Mouse (Mus musculus): Measurements from ENCODE around the gene Txn2. TPM values are rescaled to one million over a fixed set of nuclear protein-coding genes. Genes with fewer than 3 reads are reported as not detected.
"Not testable (repeated sequence)": the region's sequence is repeated elsewhere in the genome, so short reads cannot be mapped to it uniquely, and the experiment has no call there.

Txn2 gene
- polyA plus RNA-seq, 1 experiment from 2014 or later = 294 TPM

DNA sequence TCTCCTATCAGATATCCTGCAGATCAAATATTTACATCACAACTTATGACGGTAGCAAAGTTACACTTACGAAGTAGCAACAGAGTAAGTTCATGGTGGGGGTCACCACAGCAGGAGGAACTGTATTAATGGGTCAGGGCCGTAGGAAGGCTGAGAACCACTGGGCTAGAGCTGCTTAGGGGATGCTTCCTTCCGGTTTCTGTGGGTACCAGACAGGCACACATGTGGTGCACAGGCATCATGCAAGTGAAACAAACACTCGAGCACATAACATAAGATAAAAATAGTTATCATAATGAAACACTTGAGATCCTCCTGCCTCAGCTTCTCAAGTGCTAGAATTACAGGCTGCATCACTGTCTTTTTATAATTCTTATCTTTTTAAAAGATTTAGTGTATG lies 48.1 kb downstream of the Txn2 start:
- Histone ChIP-seq H3K9me3 (no peaks in the 10 kb centered on the region), H3K4me3 (no peak overlapping the region), H3K27ac (no peak overlapping the region), H3K4me1 (replicated peaks) (peaks cover 23% of the 10 kb centered on the region), H3K27me3 (ENCODE audit: insufficient read depth, poor library complexity, severe bottlenecking) (no peaks in the 10 kb centered on the region), H3K36me3 (no peaks in the 10 kb centered on the region)
- WGBS = 85% methylated on average over 5 of the region's 5 CpGs
- no peak for DNase-seq (ENCODE audit: low spot score)

DNA sequence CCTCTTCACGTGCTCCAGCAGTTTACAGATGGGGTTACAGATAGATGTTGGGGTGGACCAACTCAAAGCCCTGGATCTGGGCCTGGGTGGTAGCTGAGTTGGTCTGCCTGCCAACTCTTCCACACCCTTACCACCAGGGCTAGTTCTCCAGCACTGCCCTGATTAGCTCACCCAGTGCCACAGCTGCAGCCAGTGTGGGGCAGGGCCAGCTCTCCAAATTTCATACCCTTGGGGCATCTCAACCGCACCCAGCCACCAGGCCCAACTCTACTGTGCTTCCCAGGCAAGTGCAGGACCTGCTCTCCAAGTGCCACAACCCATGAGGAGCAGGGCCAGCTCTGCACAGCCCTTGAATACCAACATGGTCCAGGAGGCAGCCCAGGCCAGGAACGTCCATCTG lies 49.0 kb downstream of the Txn2 start:
- WGBS = 93% methylated on average over 3 of the region's 3 CpGs
- no peak for DNase-seq (ENCODE audit: low spot score)
- H3K36me3 ChIP-seq = no peaks in the 10 kb centered on the region
- H3K4me3 ChIP-seq = no peak overlapping the region
- H3K9me3 ChIP-seq = no peaks in the 10 kb centered on the region
- no peaks in the 10 kb centered on the region for H3K27me3 ChIP-seq (ENCODE audit: insufficient read depth, poor library complexity, severe bottlenecking)
- peaks cover 23% of the 10 kb centered on the region for H3K4me1 ChIP-seq (replicated peaks)
- no peak overlapping the region for H3K27ac ChIP-seq

DNA sequence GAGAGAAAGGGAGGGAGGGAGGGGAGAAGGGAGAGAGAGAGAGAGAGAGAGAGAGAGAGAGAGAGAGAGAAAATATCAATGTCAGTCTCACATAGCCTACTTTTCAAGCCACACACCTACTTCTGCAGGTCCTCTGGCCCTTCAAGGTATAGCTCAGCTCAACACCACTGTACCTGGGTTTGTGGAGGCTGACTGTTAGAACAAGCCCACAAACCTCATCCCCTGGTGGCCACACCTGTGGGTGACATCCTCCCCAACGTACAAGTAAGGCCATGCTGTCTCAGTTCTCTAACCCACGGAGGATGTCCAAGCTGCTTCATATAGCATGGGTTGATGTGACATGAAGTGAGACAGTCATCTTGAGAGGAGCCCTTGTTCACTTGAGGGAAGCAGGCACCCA lies 51.6 kb downstream of the Txn2 start:
- Histone ChIP-seq H3K36me3 (no peaks in the 10 kb centered on the region), H3K4me1 (replicated peaks) (peaks cover 14% of the 10 kb centered on the region), H3K4me3 (no peak overlapping the region), H3K27me3 (ENCODE audit: insufficient read depth, poor library complexity, severe bottlenecking) (no peaks in the 10 kb centered on the region), H3K9me3 (no peaks in the 10 kb centered on the region), H3K27ac (no peak overlapping the region)
- 74% methylated on average over 2 of the region's 2 CpGs for WGBS
- no peak for DNase-seq (ENCODE audit: low spot score)

DNA sequence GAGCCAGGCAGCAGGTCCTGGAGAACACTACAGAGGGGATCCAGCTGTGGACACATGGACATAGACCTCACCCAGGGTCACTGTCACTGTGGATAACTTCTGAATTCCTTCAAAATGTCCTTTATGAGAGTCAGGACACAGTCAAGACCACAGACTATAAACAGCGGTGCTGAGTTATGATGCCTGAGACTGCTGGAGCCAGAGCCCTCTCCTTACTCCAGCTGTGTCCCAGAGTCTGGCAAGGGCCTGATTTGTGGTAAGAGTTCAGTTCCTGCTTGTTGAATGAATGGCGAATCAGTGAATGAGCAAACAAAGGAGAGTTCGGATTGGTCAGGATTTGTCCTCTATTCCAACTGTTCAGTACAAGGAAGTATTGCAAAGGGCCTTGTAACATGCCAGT lies 52.1 kb downstream of the Txn2 start:
- peaks cover 10% of the 10 kb centered on the region for H3K4me1 ChIP-seq (replicated peaks)
- no peaks in the 10 kb centered on the region for H3K36me3 ChIP-seq
- no peaks in the 10 kb centered on the region for H3K9me3 ChIP-seq
- WGBS = 86% methylated on average over 3 of the region's 3 CpGs
- DNase-seq (ENCODE audit: low spot score) = no peak
- H3K27ac ChIP-seq = no peak overlapping the region
- no peak overlapping the region for H3K4me3 ChIP-seq
- H3K27me3 ChIP-seq (ENCODE audit: insufficient read depth, poor library complexity, severe bottlenecking) = no peaks in the 10 kb centered on the region

DNA sequence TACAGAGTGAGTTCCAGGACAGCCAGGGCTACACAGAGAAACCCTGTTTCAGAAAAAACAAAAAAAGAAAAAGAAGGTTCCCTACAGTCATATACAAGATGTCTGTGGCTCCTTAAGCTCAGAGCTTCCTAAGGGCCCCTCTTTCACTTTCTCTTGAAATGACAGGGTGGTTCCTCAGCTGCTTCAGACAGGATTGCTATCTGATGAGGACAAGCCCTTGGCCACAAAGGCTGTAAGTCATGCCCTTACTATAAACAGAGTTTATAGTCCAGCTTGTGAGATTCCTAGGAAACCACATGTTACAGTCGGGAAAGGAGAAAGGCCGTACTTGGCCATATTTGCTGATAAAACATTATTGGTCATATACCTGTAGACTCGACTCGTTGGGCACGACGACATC lies 52.9 kb downstream of the Txn2 start:
- Histone ChIP-seq H3K9me3 (no peaks in the 10 kb centered on the region), H3K27ac (no peak overlapping the region), H3K4me3 (no peak overlapping the region), H3K27me3 (ENCODE audit: insufficient read depth, poor library complexity, severe bottlenecking) (no peaks in the 10 kb centered on the region), H3K4me1 (replicated peaks) (peaks cover 10% of the 10 kb centered on the region), H3K36me3 (no peaks in the 10 kb centered on the region)
- WGBS = 95% methylated on average over 6 of the region's 6 CpGs
- DNase-seq (ENCODE audit: low spot score) = no peak

DNA sequence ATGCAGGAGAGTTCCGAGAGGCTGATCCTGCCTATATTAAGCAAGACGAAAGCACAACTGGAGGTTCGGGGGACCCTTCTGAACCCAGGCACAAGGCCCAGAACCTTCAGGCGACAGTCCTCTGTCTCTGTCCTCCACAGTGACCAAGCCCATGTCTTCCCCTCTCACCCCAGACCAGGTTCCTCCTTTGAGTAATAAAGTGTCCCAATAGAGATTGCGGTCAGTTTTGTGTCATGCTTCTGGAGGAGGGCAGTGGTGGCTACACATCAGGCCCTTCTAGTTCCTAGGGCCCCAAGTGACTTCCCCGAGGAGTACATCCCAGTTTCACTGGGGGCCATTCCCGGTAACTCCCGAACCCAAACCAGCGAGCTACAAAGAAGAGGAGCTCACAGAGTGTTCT lies 54.0 kb downstream of the Txn2 start:
- Histone ChIP-seq H3K4me1 (replicated peaks) (peaks cover 10% of the 10 kb centered on the region), H3K27ac (0 out of 2 replicates have a peak overlapping the region, but pooled peaks have one; percentile 2), H3K36me3 (no peaks in the 10 kb centered on the region), H3K27me3 (ENCODE audit: insufficient read depth, poor library complexity, severe bottlenecking) (no peaks in the 10 kb centered on the region), H3K4me3 (no peak overlapping the region), H3K9me3 (no peaks in the 10 kb centered on the region)
- WGBS = 91% methylated on average over 9 of the region's 9 CpGs
- DNase-seq (ENCODE audit: low spot score) = no peak

DNA sequence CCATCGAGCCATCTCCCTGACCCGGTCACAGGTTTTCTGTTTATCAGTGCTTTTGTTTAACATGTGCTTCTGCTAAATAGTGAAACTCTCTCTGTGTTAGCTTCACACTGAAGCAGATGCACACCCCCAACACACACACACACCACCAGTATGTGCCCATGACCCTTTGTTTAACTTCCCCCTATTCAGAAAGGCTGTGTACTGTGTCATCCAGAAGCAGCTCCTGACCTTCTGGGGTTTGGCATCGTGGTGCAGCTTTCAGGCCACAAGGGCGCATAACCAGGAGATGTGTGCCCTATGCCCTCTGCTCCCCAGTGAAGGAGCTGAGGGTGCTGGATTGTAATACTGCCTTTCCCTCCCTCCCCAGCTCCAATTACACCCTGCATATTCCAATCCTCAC lies 54.5 kb downstream of the Txn2 start:
- no peak overlapping the region for H3K4me3 ChIP-seq
- H3K36me3 ChIP-seq = no peaks in the 10 kb centered on the region
- WGBS = 70% methylated on average over 4 of the region's 4 CpGs
- H3K9me3 ChIP-seq = no peaks in the 10 kb centered on the region
- no peaks in the 10 kb centered on the region for H3K27me3 ChIP-seq (ENCODE audit: insufficient read depth, poor library complexity, severe bottlenecking)
- peak overlapping the region; percentile 2; the same call in 1 of the 2 replicates for H3K27ac ChIP-seq
- no peak for DNase-seq (ENCODE audit: low spot score)
- H3K4me1 ChIP-seq (replicated peaks) = peaks cover 10% of the 10 kb centered on the region

DNA sequence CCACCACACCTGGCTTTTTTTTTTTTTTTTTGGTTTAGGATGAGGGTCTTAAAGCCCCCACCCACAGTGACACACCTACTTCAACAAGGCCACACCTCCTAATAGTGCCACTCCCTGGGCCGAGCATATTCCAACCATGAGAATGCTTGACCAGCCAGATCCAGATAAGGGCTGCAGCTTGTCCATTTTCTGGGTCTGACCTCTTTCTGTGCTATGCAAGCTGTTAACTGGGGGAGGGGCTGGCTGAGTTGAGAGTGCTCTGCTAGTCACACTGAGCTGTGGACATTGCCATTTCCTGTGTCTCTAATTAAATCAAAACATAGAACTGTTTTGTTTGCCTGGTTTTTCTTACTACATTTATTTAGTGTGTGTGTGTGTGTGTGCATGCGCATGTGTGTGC lies 55.2 kb downstream of the Txn2 start:
- H3K27ac ChIP-seq = no peak overlapping the region
- H3K9me3 ChIP-seq = no peaks in the 10 kb centered on the region
- peaks cover 10% of the 10 kb centered on the region for H3K4me1 ChIP-seq (replicated peaks)
- DNase-seq (ENCODE audit: low spot score) = no peak
- H3K36me3 ChIP-seq = no peaks in the 10 kb centered on the region
- WGBS = 83% methylated on average over 2 of the region's 2 CpGs
- no peaks in the 10 kb centered on the region for H3K27me3 ChIP-seq (ENCODE audit: insufficient read depth, poor library complexity, severe bottlenecking)
- no peak overlapping the region for H3K4me3 ChIP-seq

DNA sequence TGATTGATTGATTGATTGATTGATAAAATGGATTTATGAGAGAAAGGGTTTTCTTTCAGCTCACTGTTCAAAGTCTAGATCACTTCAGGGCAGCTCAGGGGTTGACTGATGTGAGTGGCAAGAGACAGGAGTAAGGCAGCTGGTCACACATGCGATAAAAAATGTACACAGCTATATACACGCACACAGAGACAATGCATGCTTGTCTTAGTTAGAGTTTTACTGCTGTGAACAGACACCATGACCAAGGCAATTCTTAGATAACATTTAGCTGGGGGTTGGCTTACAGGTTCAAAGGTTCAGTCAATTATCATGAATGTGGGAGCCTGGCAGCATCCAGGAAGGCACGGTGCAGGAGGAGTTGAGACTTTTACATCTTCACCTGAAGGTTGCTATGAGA lies 55.8 kb downstream of the Txn2 start:
- Histone ChIP-seq H3K4me1 (replicated peaks) (peaks cover 10% of the 10 kb centered on the region), H3K27me3 (ENCODE audit: insufficient read depth, poor library complexity, severe bottlenecking) (no peaks in the 10 kb centered on the region), H3K36me3 (no peaks in the 10 kb centered on the region), H3K9me3 (no peaks in the 10 kb centered on the region), H3K27ac (no peak overlapping the region), H3K4me3 (no peak overlapping the region)
- DNase-seq (ENCODE audit: low spot score) = no peak
- 89% methylated on average over 3 of the region's 3 CpGs for WGBS

DNA sequence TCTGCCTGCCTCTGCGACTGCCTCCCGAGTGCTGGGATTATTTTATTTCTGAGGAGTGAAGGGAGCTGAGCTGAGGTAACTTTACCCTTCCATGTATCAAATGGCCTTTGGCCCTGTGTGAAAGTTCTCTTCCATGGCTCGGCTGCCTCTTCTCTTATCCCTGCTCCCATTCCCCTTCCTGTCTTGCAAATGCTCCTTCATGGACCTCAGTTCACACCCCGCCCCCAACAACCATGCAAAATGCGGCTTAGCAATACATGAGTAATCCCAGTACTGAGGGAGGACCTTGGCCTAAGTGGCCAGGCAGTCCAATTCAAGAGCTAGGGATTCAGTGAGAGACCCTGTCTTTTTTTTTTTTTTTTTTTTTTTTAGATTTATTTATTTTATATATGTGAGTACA lies 60.5 kb downstream of the Txn2 start:
- peaks cover 9% of the 10 kb centered on the region for H3K4me1 ChIP-seq (replicated peaks)
- DNase-seq (ENCODE audit: low spot score) = no peak
- H3K36me3 ChIP-seq = no peaks in the 10 kb centered on the region
- H3K27ac ChIP-seq = no peak overlapping the region
- H3K9me3 ChIP-seq = no peaks in the 10 kb centered on the region
- 87% methylated on average over 5 of the region's 5 CpGs for WGBS
- no peaks in the 10 kb centered on the region for H3K27me3 ChIP-seq (ENCODE audit: insufficient read depth, poor library complexity, severe bottlenecking)
- H3K4me3 ChIP-seq = no peak overlapping the region

DNA sequence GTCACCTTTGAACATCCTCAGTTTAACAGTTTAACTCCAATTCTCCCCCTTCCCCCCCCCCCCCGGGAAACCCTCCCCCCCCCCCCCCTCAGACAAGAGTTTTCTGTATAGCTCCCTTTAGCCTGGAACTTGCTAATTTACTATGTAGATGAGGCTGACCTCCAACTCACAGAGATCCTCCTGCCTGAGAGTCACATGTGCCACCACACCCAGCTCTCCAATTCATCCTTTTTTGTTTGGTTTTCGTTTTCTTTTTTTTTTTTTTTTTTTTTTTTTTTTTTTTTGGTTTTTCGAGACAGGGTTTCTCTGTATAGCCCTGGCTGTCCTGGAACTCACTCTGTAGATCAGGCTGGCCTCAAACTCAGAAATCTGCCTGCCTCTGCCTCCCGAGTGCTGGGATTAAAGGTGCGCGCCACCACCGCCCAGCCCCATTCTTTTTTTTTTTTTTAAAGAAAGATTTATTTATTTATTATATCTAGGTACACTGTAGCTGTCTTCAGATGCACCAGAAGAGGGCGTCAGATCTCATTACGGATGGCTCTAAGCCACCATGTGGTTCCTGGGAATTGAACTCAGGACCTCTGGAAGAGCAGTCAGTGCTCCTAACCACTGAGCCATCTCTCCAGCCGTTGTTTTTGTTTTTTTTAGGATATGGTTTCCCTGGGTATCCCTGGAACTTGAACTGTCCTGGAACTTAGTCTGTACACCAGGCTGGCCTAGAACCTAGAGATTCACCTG lies 61.4 kb downstream of the Txn2 start:
- not testable (repeated sequence) for H3K4me3 ChIP-seq; H3K27ac ChIP-seq; H3K27me3 ChIP-seq (ENCODE audit: insufficient read depth, poor library complexity, severe bottlenecking); H3K36me3 ChIP-seq; H3K4me1 ChIP-seq (replicated peaks); DNase-seq (ENCODE audit: low spot score); H3K9me3 ChIP-seq
- 89% methylated on average over 9 of the region's 10 CpGs for WGBS

DNA sequence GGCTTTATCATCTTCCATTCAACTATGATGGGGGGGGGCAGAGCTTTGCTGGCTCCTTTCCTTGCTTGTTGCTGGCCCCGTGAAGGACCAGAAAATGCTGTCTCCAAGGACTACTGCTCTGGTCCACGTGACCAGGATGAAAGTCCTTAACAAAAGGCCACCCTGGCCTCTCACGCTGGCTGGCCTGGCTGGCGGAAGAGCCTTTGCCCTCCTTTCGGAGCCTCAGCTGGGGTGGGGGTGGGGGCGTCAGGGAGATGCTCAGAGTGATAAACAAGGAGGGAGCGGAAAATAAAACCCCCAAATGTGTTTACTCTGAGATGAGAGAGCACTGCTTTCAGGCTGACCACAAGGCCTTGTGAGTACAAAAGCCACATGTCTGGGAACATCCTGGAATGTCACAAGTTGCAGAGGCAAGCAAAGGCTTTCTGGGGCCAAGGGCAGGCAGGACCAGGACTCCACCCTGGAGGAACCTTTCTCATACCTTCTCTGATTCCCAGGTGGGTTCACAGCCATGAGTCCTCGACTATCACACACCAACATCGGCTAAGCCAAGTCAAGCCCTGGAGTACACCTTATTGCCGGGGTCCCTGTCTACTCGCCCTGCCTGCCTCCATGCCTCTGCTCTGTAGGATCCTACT lies 62.1 kb downstream of the Txn2 start:
- peak overlapping the region; percentile 80 for H3K27ac ChIP-seq
- H3K36me3 ChIP-seq = no peaks in the 10 kb centered on the region
- peaks cover 9% of the 10 kb centered on the region for H3K4me1 ChIP-seq (replicated peaks)
- WGBS = 40% methylated on average over 11 of the region's 11 CpGs
- no peaks in the 10 kb centered on the region for H3K9me3 ChIP-seq
- DNase-seq (ENCODE audit: low spot score) = peak; percentile 36
- no peak overlapping the region for H3K4me3 ChIP-seq
- H3K27me3 ChIP-seq (ENCODE audit: insufficient read depth, poor library complexity, severe bottlenecking) = no peaks in the 10 kb centered on the region
